Mouse (Mus musculus): Measurements from ENCODE around the gene Atxn1l. TPM values are rescaled to one million over a fixed set of nuclear protein-coding genes. Genes with fewer than 3 reads are reported as not detected.

The Atxn1l gene
- 1.8 and 6.6 TPM in 2 replicates for polyA plus RNA-seq (2021; fragmentation: Nextera tagmentation)
- long read RNA-seq, experiment 1, full-length matches to known transcripts, result 2 of 12 reads
- long read RNA-seq, experiment 1, partial matches to known transcripts, result 0 of 12 reads
- long read RNA-seq, experiment 1, other reads (novel, unspliced or antisense), result 10 of 12 reads
- long read RNA-seq, experiment 2, partial matches to known transcripts, result 0 of 6 reads
- long read RNA-seq, experiment 2, other reads (novel, unspliced or antisense), result 6 of 6 reads

GRCm38 (mm10) chr8:109737237-109738048, at the start of gene Atxn1l:
Gene Atxn1l (minus strand): TSS chr8:109737739.

GRCm38 (mm10) chr8:109778280-109778977, 40.9 kb upstream of the Atxn1l start, which contains the start of gene Ap1g1:
Gene Ap1g1 (plus strand): TSS chr8:109778554.

GRCm38 (mm10) chr8:109705320-109706075, 32.0 kb downstream of the Atxn1l start, which contains the start of gene Zfp821:
Gene Zfp821 (plus strand): TSS chr8:109705546.

GRCm38 (mm10) chr8:109693146-109693900, 44.2 kb downstream of the Atxn1l start, which contains the start of gene Ist1:
Gene Ist1 (minus strand): TSS chr8:109693260.

Other genes with a start within 250 kb of the Atxn1l start
- 0.15 and 0.21 TPM in 2 replicates for gene Pmfbp1, start 243.7 kb downstream of the Atxn1l start, polyA plus RNA-seq (2021; fragmentation: Nextera tagmentation)
- gene Dhx38, start 171.9 kb downstream of the Atxn1l start, polyA plus RNA-seq (2021; fragmentation: Nextera tagmentation), result 6.7 and 7.2 TPM in 2 replicates
- gene Txnl4b, start 171.8 kb downstream of the Atxn1l start, polyA plus RNA-seq (2021; fragmentation: Nextera tagmentation), result 78.2 and 101 TPM in 2 replicates
- 0.10 TPM in 1 of 2 replicates, not detected in the other for gene Hp, start 158.6 kb downstream of the Atxn1l start, polyA plus RNA-seq (2021; fragmentation: Nextera tagmentation)
- gene Dhodh, start 129.1 kb downstream of the Atxn1l start, polyA plus RNA-seq (2021; fragmentation: Nextera tagmentation), result 14.2 and 23.1 TPM in 2 replicates
- 0.08 and 0.27 TPM in 2 replicates for gene Pkd1l3, start 123.2 kb downstream of the Atxn1l start, polyA plus RNA-seq (2021; fragmentation: Nextera tagmentation)
- 62.3 and 71.9 TPM in 2 replicates for gene Ist1, start 44.5 kb downstream of the Atxn1l start, polyA plus RNA-seq (2021; fragmentation: Nextera tagmentation)
- 9.1 and 25.7 TPM in 2 replicates for gene Zfp821, start 32.2 kb downstream of the Atxn1l start, polyA plus RNA-seq (2021; fragmentation: Nextera tagmentation)
- gene Ap1g1, start 40.8 kb upstream of the Atxn1l start, polyA plus RNA-seq (2021; fragmentation: Nextera tagmentation), result 19.9 and 25.1 TPM in 2 replicates
- gene Phlpp2, start 130.8 kb upstream of the Atxn1l start, polyA plus RNA-seq (2021; fragmentation: Nextera tagmentation), result 5.7 and 7.5 TPM in 2 replicates
- 0.19 and 0.47 TPM in 2 replicates for gene Marveld3, start 224.5 kb upstream of the Atxn1l start, polyA plus RNA-seq (2021; fragmentation: Nextera tagmentation)

Data from left cerebral cortex, adult 6 months (tissue).